Mouse (Mus musculus) kidney, embryonic 15.5 days (tissue): ENCODE measurements around the gene Mob1a. TPM values are rescaled to one million over a fixed set of nuclear protein-coding genes. Genes with fewer than 3 reads are reported as not detected.

Source experiments
- ATAC-seq: fragments of 200-750 bp; cut with Nextera tagmentation; replicated peaks from 2 replicates; pipeline ENCODE4 v1.8.0; 2017; ENCODE audit warnings: moderate TSS enrichment; ENCODE audit not compliant: low FRiP score
- H3K27ac ChIP-seq: fragments of 300-500 bp; sonication (generic); 2 replicates; pipeline ENCODE4 v1.5.1; 2015; ENCODE audit warnings: mild to moderate bottlenecking, inconsistent platforms
- H3K27me3 ChIP-seq: fragments of 300-500 bp; sonication (generic); 2 replicates; pipeline ENCODE4 v1.6.1; 2015; ENCODE audit warnings: inconsistent platforms
- H3K36me3 ChIP-seq: fragments of 300-500 bp; sonication (generic); 2 replicates; pipeline ENCODE4 v1.6.1; 2015; ENCODE audit warnings: inconsistent platforms
- H3K4me1 ChIP-seq: fragments of 300-500 bp; sonication (generic); 2 replicates; pipeline ENCODE4 v1.6.1; 2015; ENCODE audit warnings: inconsistent platforms
- H3K4me2 ChIP-seq: fragments of 300-500 bp; sonication (generic); 2 replicates; pipeline ENCODE4 v1.6.1; 2015; ENCODE audit warnings: moderate library complexity, mild to moderate bottlenecking, inconsistent platforms
- H3K4me3 ChIP-seq: fragments of 300-500 bp; sonication (generic); replicated peaks from 2 replicates; pipeline ENCODE4 v1.5.1; 2015; ENCODE audit warnings: mild to moderate bottlenecking, inconsistent platforms
- H3K9ac ChIP-seq: fragments of 300-500 bp; sonication (generic); 2 replicates; pipeline ENCODE4 v1.6.1; 2015; ENCODE audit warnings: mild to moderate bottlenecking, inconsistent platforms
- H3K9me3 ChIP-seq: fragments of 300-500 bp; sonication (generic); replicated peaks from 2 replicates; pipeline ENCODE4 v1.6.1; 2016; ENCODE audit warnings: inconsistent platforms
- WGBS: fragments of 180-500 bp; shearing (Covaris S2); methylation state at CpG from one replicate; pipeline ENCODE4 v1.1.7; 2015; ENCODE audit warnings: mixed read lengths; 5-methylcytosine and 5-hydroxymethylcytosine counted together
- polyA plus RNA-seq: library from polyadenylated mRNA; unstranded; fragments of >200 nt; fragmentation: Nextera tagmentation; extraction: Ambion mirVana; gene quantifications from 2 replicates; pipeline ENCODE4 v1.2.1, GENCODE M21; 2015

Mob1a gene
- 69.6 and 70.6 TPM in 2 replicates for polyA plus RNA-seq

- Histone ChIP-seq H3K27ac (peak within 1 kb of the TSS; percentile 98), H3K9ac (peak within 1 kb of the TSS; percentile 81), H3K4me1 (peaks cover 12% of the 10 kb centered on the region), H3K36me3 (peaks cover 23% of the 10 kb centered on the region), H3K4me3 (peak within 1 kb of the TSS; percentile 86), H3K4me2 (peak within 1 kb of the TSS; percentile 68), H3K27me3 (no peaks in the 10 kb centered on the region), H3K9me3 (no peaks in the 10 kb centered on the region)
- under 1% methylated on average over 63 of the region's 65 CpGs for WGBS
- peak; percentile 99 for ATAC-seq
Measured at GRCm38 (mm10) chr6:83325525-83326393, at the start of gene Mob1a, which contains the start of gene Mthfd2. Mob1a (plus strand) TSS chr6:83326016. Mthfd2 (minus strand) TSS chr6:83325908.

- Histone ChIP-seq H3K36me3 (no peaks in the 10 kb centered on the region), H3K9me3 (no peaks in the 10 kb centered on the region), H3K27me3 (0 out of 2 replicates have a peak, but pooled peaks cover 7% of the 10 kb centered on the region), H3K27ac (no peak overlapping the region), H3K4me3 (no peak overlapping the region), H3K4me1 (no peaks in the 10 kb centered on the region), H3K9ac (no peak overlapping the region), H3K4me2 (no peak overlapping the region)
- 74% methylated on average over 13 of the region's 13 CpGs for WGBS
- ATAC-seq = no peak
Measured at GRCm38 (mm10) chr6:83277151-83277550, 48.7 kb upstream of the Mob1a start.

- Histone ChIP-seq H3K27me3 (0 out of 2 replicates have a peak, but pooled peaks cover 7% of the 10 kb centered on the region), H3K4me3 (no peak overlapping the region), H3K4me2 (no peak overlapping the region), H3K4me1 (no peaks in the 10 kb centered on the region), H3K27ac (no peak overlapping the region), H3K36me3 (no peaks in the 10 kb centered on the region), H3K9ac (no peak overlapping the region), H3K9me3 (no peaks in the 10 kb centered on the region)
- ATAC-seq = no peak
- 27% methylated on average over 2 of the region's 2 CpGs for WGBS
Measured at GRCm38 (mm10) chr6:83278881-83279280, 46.9 kb upstream of the Mob1a start.

GRCm38 (mm10) chr6:83280256-83280955 is 45.4 kb upstream of the Mob1a start:
- 79% methylated on average over 8 of the region's 8 CpGs for WGBS

GRCm38 (mm10) chr6:83300447-83301229 is 25.2 kb upstream of the Mob1a start:
- Histone ChIP-seq H3K36me3 (peaks cover 12% of the 10 kb centered on the region), H3K4me1 (peaks cover 4% of the 10 kb centered on the region; the same call in 1 of the 2 replicates), H3K27me3 (no peaks in the 10 kb centered on the region), H3K4me3 (no peak overlapping the region), H3K27ac (no peak overlapping the region), H3K9me3 (no peaks in the 10 kb centered on the region), H3K9ac (no peak overlapping the region), H3K4me2 (no peak overlapping the region)
- 83% methylated on average over 7 of the region's 7 CpGs for WGBS
- no peak for ATAC-seq

More at GRCm38 (mm10) chr6:83280256-83280955, 45.4 kb upstream of the Mob1a start:
- H3K27ac ChIP-seq = no peak overlapping the region
- H3K9ac ChIP-seq = no peak overlapping the region
- H3K36me3 ChIP-seq = no peaks in the 10 kb centered on the region
- no peak for ATAC-seq
- no peaks in the 10 kb centered on the region for H3K4me1 ChIP-seq
- H3K9me3 ChIP-seq = no peaks in the 10 kb centered on the region
- no peak overlapping the region for H3K4me2 ChIP-seq
- 0 out of 2 replicates have a peak, but pooled peaks cover 7% of the 10 kb centered on the region for H3K27me3 ChIP-seq
- no peak overlapping the region for H3K4me3 ChIP-seq

GRCm38 (mm10) chr6:83301294-83301693 is 24.5 kb upstream of the Mob1a start:
- no peaks in the 10 kb centered on the region for H3K9me3 ChIP-seq
- H3K27ac ChIP-seq = no peak overlapping the region
- H3K4me2 ChIP-seq = no peak overlapping the region
- H3K36me3 ChIP-seq = peaks cover 19% of the 10 kb centered on the region
- no peak for ATAC-seq
- peaks cover 4% of the 10 kb centered on the region; the same call in 1 of the 2 replicates for H3K4me1 ChIP-seq
- H3K27me3 ChIP-seq = no peaks in the 10 kb centered on the region
- H3K4me3 ChIP-seq = no peak overlapping the region
- WGBS = 82% methylated on average over 2 of the region's 2 CpGs
- H3K9ac ChIP-seq = no peak overlapping the region

- Histone ChIP-seq H3K27me3 (no peaks in the 10 kb centered on the region), H3K27ac (no peak overlapping the region)
- ATAC-seq = no peak
Measured at GRCm38 (mm10) chr6:83302264-83302663, 23.6 kb upstream of the Mob1a start.

GRCm38 (mm10) chr6:83309017-83309416 is 16.8 kb upstream of the Mob1a start:
- Histone ChIP-seq H3K27me3 (no peaks in the 10 kb centered on the region), H3K27ac (no peak overlapping the region), H3K9me3 (no peaks in the 10 kb centered on the region), H3K4me3 (no peak overlapping the region), H3K36me3 (peaks cover 85% of the 10 kb centered on the region), H3K4me1 (peaks cover 4% of the 10 kb centered on the region; the same call in 1 of the 2 replicates), H3K9ac (no peak overlapping the region), H3K4me2 (no peak overlapping the region)
- ATAC-seq = no peak
- 96% methylated on average over 7 of the region's 7 CpGs for WGBS

More at GRCm38 (mm10) chr6:83302264-83302663, 23.6 kb upstream of the Mob1a start:
- no peak overlapping the region for H3K4me2 ChIP-seq
- no peaks in the 10 kb centered on the region for H3K9me3 ChIP-seq
- peaks cover 29% of the 10 kb centered on the region for H3K36me3 ChIP-seq
- H3K9ac ChIP-seq = no peak overlapping the region
- no peak overlapping the region for H3K4me3 ChIP-seq
- peaks cover 4% of the 10 kb centered on the region; the same call in 1 of the 2 replicates for H3K4me1 ChIP-seq
- WGBS = 64% methylated on average over 5 of the region's 5 CpGs

- no peak for ATAC-seq
- Histone ChIP-seq H3K27ac (no peak overlapping the region), H3K4me3 (no peak overlapping the region), H3K4me1 (peaks cover 14% of the 10 kb centered on the region), H3K9me3 (no peaks in the 10 kb centered on the region), H3K36me3 (peaks cover 67% of the 10 kb centered on the region), H3K9ac (no peak overlapping the region), H3K27me3 (no peaks in the 10 kb centered on the region), H3K4me2 (no peak overlapping the region)
- WGBS = 92% methylated on average over 11 of the region's 11 CpGs
Measured at GRCm38 (mm10) chr6:83311206-83311605, 14.6 kb upstream of the Mob1a start.

GRCm38 (mm10) chr6:83312021-83312420 is 13.8 kb upstream of the Mob1a start:
- peaks cover 59% of the 10 kb centered on the region for H3K36me3 ChIP-seq
- no peak for ATAC-seq

GRCm38 (mm10) chr6:83312514-83312913 is 13.3 kb upstream of the Mob1a start:
- Histone ChIP-seq H3K4me1 (peaks cover 23% of the 10 kb centered on the region), H3K27ac (no peak overlapping the region), H3K9me3 (no peaks in the 10 kb centered on the region), H3K9ac (no peak overlapping the region), H3K27me3 (no peaks in the 10 kb centered on the region), H3K4me2 (no peak overlapping the region), H3K36me3 (peaks cover 54% of the 10 kb centered on the region), H3K4me3 (no peak overlapping the region)
- 88% methylated on average over 8 of the region's 8 CpGs for WGBS
- no peak for ATAC-seq

More at GRCm38 (mm10) chr6:83312021-83312420, 13.8 kb upstream of the Mob1a start:
- WGBS = 88% methylated on average over 7 of the region's 7 CpGs
- peaks cover 23% of the 10 kb centered on the region for H3K4me1 ChIP-seq
- H3K27me3 ChIP-seq = no peaks in the 10 kb centered on the region
- no peaks in the 10 kb centered on the region for H3K9me3 ChIP-seq
- no peak overlapping the region for H3K27ac ChIP-seq
- H3K4me3 ChIP-seq = no peak overlapping the region
- no peak overlapping the region for H3K4me2 ChIP-seq
- no peak overlapping the region for H3K9ac ChIP-seq
